Mouse (Mus musculus) embryonic facial prominence, embryonic 12.5 days (tissue): ENCODE data around the gene Nfatc2ip. TPM values are rescaled to one million over a fixed set of nuclear protein-coding genes. Genes with fewer than 3 reads are reported as not detected.
A peak's percentile ranks its signal among the peaks of the same experiment; 100 is the strongest.

Experiments
- ATAC-seq: fragments of 200-750 bp; cut with Nextera tagmentation; 2 replicates; pipeline ENCODE4 v1.8.0; 2017; ENCODE audit not compliant: insufficient number of reproducible peaks, insufficient read depth, low FRiP score, low TSS enrichment
- H3K27ac ChIP-seq: fragments of 300-500 bp; sonication (generic); 2 replicates; pipeline ENCODE4 v1.5.1; 2016; ENCODE audit warnings: mild to moderate bottlenecking
- H3K27me3 ChIP-seq: fragments of 300-500 bp; sonication (generic); 2 replicates; pipeline ENCODE4 v1.6.1; 2016; ENCODE audit warnings: mild to moderate bottlenecking, moderate library complexity
- H3K36me3 ChIP-seq: fragments of 300-500 bp; sonication (generic); 2 replicates; pipeline ENCODE4 v1.6.1; 2016; ENCODE audit warnings: mild to moderate bottlenecking
- H3K4me1 ChIP-seq: fragments of 300-500 bp; sonication (generic); 2 replicates; pipeline ENCODE4 v1.6.1; 2016
- H3K4me2 ChIP-seq: fragments of 300-500 bp; sonication (generic); replicated peaks from 2 replicates; pipeline ENCODE4 v1.6.1; 2016; ENCODE audit warnings: mild to moderate bottlenecking, moderate library complexity
- H3K4me3 ChIP-seq: fragments of 300-500 bp; sonication (generic); 2 replicates; pipeline ENCODE4 v1.5.1; 2016; ENCODE audit warnings: mild to moderate bottlenecking
- H3K9ac ChIP-seq: fragments of 300-500 bp; sonication (generic); 2 replicates; pipeline ENCODE4 v1.6.1; 2016; ENCODE audit warnings: mild to moderate bottlenecking, moderate library complexity
- H3K9me3 ChIP-seq: fragments of 300-500 bp; sonication (generic); 2 replicates; pipeline ENCODE4 v1.6.1; 2016; ENCODE audit warnings: mild to moderate bottlenecking, moderate library complexity
- WGBS: fragments of 180-500 bp; shearing (Covaris S2); methylation state at CpG from one replicate; pipeline ENCODE4 v1.1.7; 2016; 5-methylcytosine and 5-hydroxymethylcytosine counted together
- polyA plus RNA-seq: library from polyadenylated mRNA; unstranded; fragments of >200 nt; fragmentation: Nextera tagmentation; extraction: Ambion mirVana; gene quantifications from 2 replicates; pipeline ENCODE4 v1.2.1, GENCODE M21; 2016

The Nfatc2ip gene
- polyA plus RNA-seq, 1 experiment from 2014 or later: 3.1 TPM

DNA sequence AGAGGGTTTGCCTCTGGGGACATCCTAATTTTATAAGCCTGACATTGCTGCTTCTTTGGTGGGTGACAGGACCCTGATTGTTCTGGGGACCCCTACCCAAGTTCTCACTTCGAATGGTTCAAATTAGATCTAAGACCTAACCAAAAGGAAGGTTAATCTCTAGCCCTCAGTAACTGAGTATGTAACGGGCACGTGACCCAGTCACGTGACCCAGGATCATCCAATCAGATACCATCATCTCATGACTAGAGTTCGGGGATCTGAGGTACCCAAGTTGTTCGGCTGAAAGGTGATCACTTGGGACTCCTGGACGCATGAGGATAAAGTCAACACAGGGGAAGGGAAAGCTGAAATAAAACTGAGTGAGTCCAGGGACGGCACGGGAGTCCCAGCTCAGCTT, 23.5 kb downstream of the Nfatc2ip start:
- no peak for ATAC-seq
- H3K4me3 ChIP-seq: no peak overlapping the region
- peaks cover 56% of the 10 kb centered on the region for H3K36me3 ChIP-seq
- H3K27me3 ChIP-seq: no peaks in the 10 kb centered on the region
- H3K9ac ChIP-seq: no peak overlapping the region
- H3K9me3 ChIP-seq: no peaks in the 10 kb centered on the region
- peaks cover 8% of the 10 kb centered on the region for H3K4me1 ChIP-seq
- H3K4me2 ChIP-seq: no peak overlapping the region
- no peak overlapping the region for H3K27ac ChIP-seq
- WGBS: 83% methylated on average over 9 of the region's 9 CpGs

DNA sequence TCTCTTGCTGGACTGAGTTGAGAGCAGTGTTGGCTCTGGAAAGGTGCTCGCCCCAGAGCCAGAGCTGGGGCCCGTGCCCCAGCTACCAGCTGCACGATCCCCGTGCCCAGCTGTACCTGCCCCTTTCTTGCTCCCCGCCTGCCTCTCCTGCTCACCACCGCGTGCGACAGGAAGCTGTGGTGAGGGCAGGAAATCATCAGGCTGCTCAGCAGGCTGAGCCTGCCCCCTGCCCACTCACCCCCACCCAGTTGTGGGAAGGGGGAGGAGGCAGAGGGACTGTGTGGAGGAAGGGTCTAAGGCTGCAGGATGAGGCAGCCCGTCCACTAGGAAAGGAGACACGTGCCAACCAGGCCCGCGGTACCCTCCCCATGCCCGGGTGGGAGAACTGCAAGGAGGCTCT, 27.1 kb downstream of the Nfatc2ip start, which contains the start of gene Lat:
Lat (minus strand) TSS at position 178 of the 400 bp plus-strand sequence.
- no peak within 1 kb of the TSS for H3K4me3 ChIP-seq
- H3K9me3 ChIP-seq: no peaks in the 10 kb centered on the region
- H3K36me3 ChIP-seq: peaks cover 56% of the 10 kb centered on the region
- ATAC-seq: no peak
- no peaks in the 10 kb centered on the region for H3K4me1 ChIP-seq
- no peak within 1 kb of the TSS for H3K27ac ChIP-seq
- H3K9ac ChIP-seq: no peak within 1 kb of the TSS
- H3K27me3 ChIP-seq: no peaks in the 10 kb centered on the region
- WGBS: 72% methylated on average over 13 of the region's 13 CpGs
- H3K4me2 ChIP-seq: no peak within 1 kb of the TSS

DNA sequence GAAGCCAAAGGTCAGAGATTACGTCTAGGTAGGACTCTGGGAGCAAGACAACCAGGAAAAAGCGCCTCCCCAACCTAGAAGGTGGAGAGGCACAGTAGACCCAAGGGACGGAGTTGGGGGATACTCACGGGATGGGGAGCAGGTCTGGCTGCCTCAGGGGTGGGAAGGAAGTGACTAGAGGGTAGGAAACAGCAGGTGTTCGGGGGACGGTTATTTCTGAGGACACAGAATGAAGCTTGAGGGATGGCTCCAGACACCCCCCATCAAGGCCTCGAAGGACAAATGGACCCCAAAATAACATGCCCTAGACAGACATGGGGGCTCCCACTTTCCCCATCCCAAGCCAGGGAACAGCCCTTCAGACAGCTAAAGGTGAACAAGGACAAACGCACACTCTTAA, 28.2 kb downstream of the Nfatc2ip start:
- Histone ChIP-seq H3K27ac (no peak overlapping the region), H3K9ac (no peak overlapping the region), H3K4me3 (no peak overlapping the region), H3K36me3 (peaks cover 58% of the 10 kb centered on the region), H3K4me2 (no peak overlapping the region), H3K4me1 (no peaks in the 10 kb centered on the region), H3K27me3 (no peaks in the 10 kb centered on the region), H3K9me3 (no peaks in the 10 kb centered on the region)
- 85% methylated on average over 8 of the region's 8 CpGs for WGBS
- ATAC-seq: no peak

DNA sequence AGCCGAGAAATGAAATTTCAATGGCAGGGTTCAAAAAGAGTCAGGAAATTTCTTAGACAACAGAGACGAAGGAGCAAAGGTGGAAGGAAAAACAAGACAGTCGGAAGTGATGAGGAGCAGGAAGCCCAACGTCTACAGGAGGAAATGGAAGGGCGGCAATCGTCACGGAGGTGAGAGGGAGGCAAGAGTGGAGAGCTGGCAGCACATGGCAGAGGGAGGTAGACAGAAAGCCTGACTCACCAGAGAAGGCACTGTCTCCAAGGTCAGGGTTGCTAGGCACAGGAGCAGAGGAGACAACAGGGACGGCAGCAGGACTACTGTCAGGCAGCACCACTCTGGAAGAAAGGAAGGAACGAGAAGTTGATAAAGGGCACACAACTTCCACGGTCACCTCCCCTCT, 28.9 kb downstream of the Nfatc2ip start:
- Histone ChIP-seq H3K4me3 (no peak overlapping the region), H3K4me1 (no peaks in the 10 kb centered on the region), H3K4me2 (no peak overlapping the region), H3K27me3 (no peaks in the 10 kb centered on the region), H3K27ac (no peak overlapping the region), H3K9me3 (no peaks in the 10 kb centered on the region), H3K9ac (no peak overlapping the region), H3K36me3 (peaks cover 51% of the 10 kb centered on the region)
- no peak for ATAC-seq
- 89% methylated on average over 10 of the region's 10 CpGs for WGBS

DNA sequence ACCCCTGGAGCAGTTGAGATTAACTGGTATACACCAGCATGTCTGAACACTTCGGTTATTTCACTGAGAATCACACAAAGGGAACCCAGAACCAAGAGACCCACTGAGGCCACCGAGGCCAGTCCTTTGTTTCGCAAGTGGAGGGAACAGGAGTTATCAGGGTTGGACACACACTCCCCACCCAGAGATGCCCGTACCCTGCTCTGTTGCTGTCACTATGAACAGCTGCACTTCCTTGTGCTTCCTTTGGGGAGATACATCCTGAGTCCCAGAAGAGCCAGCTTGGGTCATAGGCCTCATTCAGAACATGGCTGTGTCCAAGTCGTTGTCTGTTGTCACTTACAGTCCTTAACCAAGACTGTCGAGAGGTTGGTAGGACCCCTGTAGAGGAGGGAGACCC, 33.5 kb downstream of the Nfatc2ip start:
- no peaks in the 10 kb centered on the region for H3K9me3 ChIP-seq
- H3K4me1 ChIP-seq: no peaks in the 10 kb centered on the region

DNA sequence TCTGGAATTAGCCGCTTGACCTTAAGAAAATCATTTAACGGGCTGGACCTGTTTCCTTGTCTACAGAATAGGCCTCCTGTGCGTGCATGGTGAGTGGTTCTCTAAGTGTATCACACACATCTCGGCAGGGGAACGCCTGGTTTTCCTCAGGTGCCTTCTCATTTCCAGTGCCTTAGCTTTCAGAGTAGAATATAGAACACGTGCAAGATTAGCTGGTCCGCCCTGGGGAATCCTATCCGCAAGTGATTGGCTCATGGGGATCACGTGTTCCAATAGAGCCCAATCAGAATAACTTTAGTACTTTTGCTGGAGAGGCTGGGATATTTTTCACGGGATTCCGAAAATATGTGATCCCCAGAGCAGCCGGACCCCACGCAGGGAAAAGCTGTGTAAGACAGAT, 37.5 kb downstream of the Nfatc2ip start:
- Histone ChIP-seq H3K36me3 (0 out of 2 replicates have a peak, but pooled peaks cover 6% of the 10 kb centered on the region), H3K9ac (no peak overlapping the region), H3K4me3 (no peak overlapping the region), H3K9me3 (no peaks in the 10 kb centered on the region), H3K27me3 (no peaks in the 10 kb centered on the region), H3K4me1 (no peaks in the 10 kb centered on the region; the same call in 1 of the 2 replicates), H3K27ac (no peak overlapping the region), H3K4me2 (peak overlapping the region; percentile 19; the same call in 1 of the 2 replicates)
- WGBS: 64% methylated on average over 13 of the region's 13 CpGs
- no peak for ATAC-seq

More for the DNA sequence above, 33.5 kb downstream of the Nfatc2ip start:
- Histone ChIP-seq H3K9ac (no peak overlapping the region), H3K4me3 (no peak overlapping the region), H3K36me3 (peaks cover 10% of the 10 kb centered on the region; the same call in 1 of the 2 replicates), H3K27me3 (no peaks in the 10 kb centered on the region), H3K4me2 (no peak overlapping the region), H3K27ac (no peak overlapping the region)
- ATAC-seq: no peak
- 84% methylated on average over 6 of the region's 6 CpGs for WGBS

DNA sequence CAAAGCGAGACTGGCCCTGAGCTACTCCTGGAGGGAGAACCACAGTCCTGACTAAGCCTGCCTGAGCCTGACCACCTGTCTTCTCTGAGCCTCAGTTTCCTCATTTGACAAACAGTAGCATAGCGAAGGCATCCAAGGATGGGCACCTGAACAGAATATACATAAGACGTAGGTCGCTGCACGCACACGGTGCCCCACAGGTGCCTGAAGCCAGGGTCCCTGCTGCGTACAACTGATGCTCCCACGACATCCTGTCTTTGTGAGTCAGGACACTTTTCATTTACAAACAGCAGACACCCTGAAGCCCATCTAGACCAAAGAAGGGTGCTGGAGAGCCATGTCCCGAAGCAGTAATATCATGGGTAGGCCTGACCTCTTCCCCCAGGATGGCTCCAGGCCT, 38.1 kb downstream of the Nfatc2ip start:
- Histone ChIP-seq H3K27ac (no peak overlapping the region), H3K9me3 (no peaks in the 10 kb centered on the region), H3K4me2 (no peak overlapping the region), H3K9ac (no peak overlapping the region), H3K36me3 (no peaks in the 10 kb centered on the region), H3K27me3 (no peaks in the 10 kb centered on the region), H3K4me1 (no peaks in the 10 kb centered on the region; the same call in 1 of the 2 replicates), H3K4me3 (no peak overlapping the region)
- 91% methylated on average over 9 of the region's 9 CpGs for WGBS
- no peak for ATAC-seq

DNA sequence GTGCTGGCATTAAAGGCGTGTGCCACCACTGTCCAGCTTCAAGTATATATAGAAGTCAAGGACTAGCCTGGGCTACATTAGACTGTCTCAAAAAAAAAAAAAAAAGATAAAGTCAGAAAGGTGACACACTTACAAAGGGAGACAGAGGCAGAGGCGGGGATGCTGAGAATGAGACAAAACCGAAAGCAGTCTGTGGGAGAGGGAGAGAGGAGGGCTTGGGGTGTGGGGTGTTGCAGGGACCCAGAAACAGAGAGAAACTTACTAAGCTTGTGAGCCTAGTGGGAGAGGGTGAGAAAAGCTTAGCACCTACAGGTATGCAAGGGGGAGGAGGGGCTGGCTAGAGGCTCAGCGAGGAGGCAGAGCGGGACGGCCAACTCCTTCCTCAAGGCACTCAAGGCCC, 38.7 kb downstream of the Nfatc2ip start:
- 86% methylated on average over 6 of the region's 6 CpGs for WGBS
- Histone ChIP-seq H3K4me3 (no peak overlapping the region), H3K36me3 (no peaks in the 10 kb centered on the region), H3K9me3 (no peaks in the 10 kb centered on the region), H3K27me3 (no peaks in the 10 kb centered on the region), H3K4me2 (no peak overlapping the region), H3K4me1 (no peaks in the 10 kb centered on the region; the same call in 1 of the 2 replicates), H3K9ac (no peak overlapping the region), H3K27ac (no peak overlapping the region)
- no peak for ATAC-seq

DNA sequence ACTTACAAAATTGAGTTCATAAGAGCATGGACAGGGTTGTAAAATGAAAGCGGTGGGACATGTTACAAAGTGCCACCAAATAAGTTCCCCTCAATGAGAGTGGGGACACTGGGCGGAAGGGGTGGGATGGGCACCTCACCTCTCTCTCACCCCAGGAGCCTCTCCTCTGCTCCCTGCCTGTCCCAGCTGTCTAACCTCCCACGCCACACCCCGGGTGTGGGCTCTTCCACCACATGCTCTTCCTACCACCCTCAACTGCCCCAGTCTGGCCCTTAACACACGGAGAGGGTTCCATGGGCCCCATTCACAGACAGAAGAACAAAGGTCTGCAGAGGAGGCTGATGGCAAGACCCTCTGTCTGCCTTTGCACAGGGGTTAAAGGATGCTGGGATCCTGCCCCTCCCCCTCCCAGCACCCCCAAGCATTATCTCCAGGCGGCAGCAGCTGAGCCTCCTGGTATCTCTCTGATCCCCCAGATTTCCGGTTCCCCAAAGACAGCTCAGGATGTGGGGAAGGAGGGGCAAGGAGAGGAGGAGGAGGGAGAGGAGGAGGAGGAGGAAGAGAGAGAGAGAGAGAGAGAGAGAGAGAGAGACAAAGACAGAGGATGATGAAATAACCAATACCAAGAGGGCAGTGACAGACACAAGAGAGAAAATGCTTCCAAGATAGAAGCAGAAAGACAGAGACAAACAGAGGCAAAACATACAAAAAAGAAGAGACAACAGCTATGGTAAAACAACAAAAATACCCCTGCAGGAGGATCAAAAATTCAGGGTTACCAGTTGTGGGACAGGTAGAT, 39.5 kb downstream of the Nfatc2ip start:
- no peak overlapping the region for H3K27ac ChIP-seq
- 43% methylated on average over 7 of the region's 7 CpGs for WGBS

DNA sequence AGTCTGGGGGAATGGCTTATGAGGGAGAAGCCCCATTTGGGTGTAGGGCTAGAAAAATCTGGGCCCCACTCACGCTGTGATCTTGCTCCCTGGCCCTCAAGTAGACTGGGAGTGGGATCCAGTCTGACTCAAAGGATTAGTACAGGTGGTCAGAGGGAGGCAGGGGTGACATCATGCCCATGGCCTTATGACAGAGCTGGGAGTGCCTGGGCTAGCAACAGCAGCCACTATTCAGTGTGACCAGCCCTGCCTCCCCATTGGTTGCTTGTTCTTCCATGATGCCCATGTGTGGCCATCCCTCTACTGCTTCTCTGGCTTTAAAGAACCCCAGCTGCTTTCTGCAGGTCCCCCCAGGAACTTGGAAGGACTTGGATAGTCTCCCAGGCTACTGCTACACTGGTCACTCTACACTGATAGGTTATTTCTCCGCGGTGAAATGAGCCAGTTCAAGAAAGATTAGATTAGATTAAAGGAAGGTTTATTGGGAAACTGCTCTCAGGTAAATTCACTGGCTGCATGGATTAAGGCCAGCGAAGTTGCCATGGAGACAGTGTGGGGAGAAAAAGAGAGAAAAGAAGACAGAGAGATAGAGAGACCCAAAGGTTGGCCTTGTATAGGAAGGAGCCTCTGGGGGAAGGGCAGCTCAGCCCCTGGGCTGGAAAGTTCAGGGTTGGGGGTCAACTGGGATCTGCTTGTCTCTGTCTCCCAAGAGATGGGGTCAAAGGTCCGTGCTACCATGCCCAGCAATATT, 40.5 kb downstream of the Nfatc2ip start:
- no peak overlapping the region for H3K4me2 ChIP-seq
- H3K27me3 ChIP-seq: no peaks in the 10 kb centered on the region
- H3K9me3 ChIP-seq: no peaks in the 10 kb centered on the region
- H3K36me3 ChIP-seq: no peaks in the 10 kb centered on the region
- H3K9ac ChIP-seq: no peak overlapping the region
- no peaks in the 10 kb centered on the region; the same call in 1 of the 2 replicates for H3K4me1 ChIP-seq
- ATAC-seq: no peak
- H3K27ac ChIP-seq: no peak overlapping the region
- no peak overlapping the region for H3K4me3 ChIP-seq
- WGBS: 52% methylated on average over 5 of the region's 5 CpGs

More for the DNA sequence above, 39.5 kb downstream of the Nfatc2ip start:
- H3K4me2 ChIP-seq: no peak overlapping the region
- H3K9ac ChIP-seq: no peak overlapping the region
- ATAC-seq: no peak
- no peaks in the 10 kb centered on the region for H3K36me3 ChIP-seq
- H3K27me3 ChIP-seq: no peaks in the 10 kb centered on the region
- no peaks in the 10 kb centered on the region; the same call in 1 of the 2 replicates for H3K4me1 ChIP-seq
- no peak overlapping the region for H3K4me3 ChIP-seq
- H3K9me3 ChIP-seq: no peaks in the 10 kb centered on the region

DNA sequence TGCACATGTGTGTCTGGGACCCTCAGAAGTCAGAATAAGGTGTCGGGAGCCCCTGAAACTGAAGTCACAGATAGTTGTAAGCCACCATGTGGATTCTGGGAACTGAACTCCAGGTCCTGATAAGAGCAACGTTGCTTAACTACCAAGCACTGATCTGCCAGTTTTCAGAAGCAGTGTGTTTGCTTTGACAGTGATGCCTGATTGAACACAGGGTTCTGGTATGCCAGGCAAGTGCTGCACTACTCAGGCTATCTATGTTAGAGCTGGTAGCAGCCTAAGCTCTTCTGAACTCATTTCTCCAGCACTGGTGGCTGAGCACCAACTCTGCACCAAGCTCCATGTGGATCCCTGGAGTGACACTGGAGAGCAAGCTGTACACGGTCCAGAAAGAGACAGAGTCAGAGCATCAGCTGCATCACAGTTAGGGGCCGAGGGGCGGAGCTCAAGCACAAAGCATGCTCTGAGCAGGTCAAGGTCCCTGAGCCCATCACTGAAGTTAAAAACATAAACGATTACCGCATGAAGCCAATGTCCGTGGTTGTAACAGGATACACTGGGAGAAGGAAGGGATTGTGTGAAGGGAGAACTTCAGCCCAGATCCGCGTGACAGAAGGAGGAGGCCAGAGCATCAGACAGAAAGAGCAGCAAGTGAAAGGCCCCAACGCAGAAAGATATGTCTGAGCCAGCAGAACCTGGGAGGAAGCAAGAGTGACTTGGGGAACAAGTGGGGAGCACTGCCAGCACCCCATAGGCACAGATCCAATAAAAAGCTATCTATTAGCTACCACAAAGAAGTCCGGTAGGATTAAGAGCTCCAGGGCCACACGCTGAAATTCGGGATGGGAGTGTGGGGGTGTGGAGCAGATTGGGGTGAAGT, 41.6 kb downstream of the Nfatc2ip start:
- no peak overlapping the region for H3K4me2 ChIP-seq
- H3K4me3 ChIP-seq: no peak overlapping the region
- H3K4me1 ChIP-seq: no peaks in the 10 kb centered on the region; the same call in 1 of the 2 replicates
- no peaks in the 10 kb centered on the region for H3K9me3 ChIP-seq
- no peaks in the 10 kb centered on the region for H3K27me3 ChIP-seq
- 43% methylated on average over 14 of the region's 14 CpGs for WGBS
- H3K36me3 ChIP-seq: no peaks in the 10 kb centered on the region
- no peak overlapping the region for H3K9ac ChIP-seq
- ATAC-seq: no peak
- H3K27ac ChIP-seq: no peak overlapping the region
